Mouse (Mus musculus): Measurements from ENCODE around the gene Usp2. TPM values are rescaled to one million over a fixed set of nuclear protein-coding genes. Genes with fewer than 3 reads are reported as not detected.

The Usp2 gene
- total RNA-seq, 2 experiments from 2014 or later, result 99.3 to 120 TPM

DNA sequence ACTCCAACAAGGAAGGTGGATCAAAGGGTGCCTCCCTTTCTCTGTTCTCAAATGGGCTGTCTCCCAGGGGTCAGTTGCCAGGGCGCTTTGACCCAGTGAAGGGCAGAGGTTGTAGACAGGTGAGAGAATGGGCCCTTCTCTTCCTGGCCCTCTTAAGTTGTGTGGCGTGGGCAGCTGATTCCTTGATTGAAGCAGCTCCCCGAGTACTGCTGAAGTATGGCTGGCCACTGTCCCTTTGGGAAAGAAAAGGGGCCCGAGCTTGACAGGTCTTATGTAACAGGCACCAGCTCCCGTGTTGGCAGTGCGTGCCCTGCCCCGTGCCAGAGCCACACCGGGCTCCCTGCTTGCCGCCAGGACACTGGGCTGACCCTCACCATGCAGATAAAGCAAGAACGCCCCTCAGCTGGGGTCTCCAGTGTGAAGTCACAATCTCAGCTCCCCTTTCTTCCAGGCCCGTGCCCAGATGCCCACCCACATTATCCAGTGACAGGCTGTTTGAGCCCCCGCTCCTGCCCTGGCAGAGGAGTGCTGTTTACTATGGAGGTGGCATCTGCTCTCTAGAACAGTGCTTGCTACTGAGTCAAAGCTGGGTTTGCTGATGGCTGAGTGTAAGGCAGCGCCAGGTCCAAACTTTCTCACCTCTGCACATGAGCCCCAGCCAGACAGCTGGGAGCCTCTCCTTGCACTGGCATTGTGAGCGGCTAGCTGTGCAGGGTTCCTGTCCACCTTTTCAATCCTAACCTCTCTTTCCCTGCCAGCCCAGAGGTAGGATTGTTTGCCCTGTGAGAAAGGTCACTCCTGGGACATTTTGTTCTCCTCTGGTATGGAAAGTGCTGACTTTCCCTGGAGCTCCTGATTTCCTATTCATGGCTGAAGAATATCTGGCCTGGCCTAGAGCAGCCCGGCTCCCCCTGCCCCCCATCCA, 19.2 kb downstream of the Usp2 start:
- no peak for TF ChIP-seq CTCF (IDR thresholded peaks at IDR 0.05)
- DNase-seq (ENCODE audit: extremely low spot score in 1 of 2, low spot score in 2 of 2), result peak; percentile 59 to 70
- intact Hi-C loops (cut with DNase I), result loop anchor here (2.0 to 10.0 kb wide), 3 partner anchors 19 to 341 kb away; partner anchors contain the start of genes Nectin1, Thy1 and Usp2
- peak overlapping the region; percentile 96 for H3K27ac ChIP-seq
- H3K4me3 ChIP-seq, result peak overlapping the region; percentile 81

DNA sequence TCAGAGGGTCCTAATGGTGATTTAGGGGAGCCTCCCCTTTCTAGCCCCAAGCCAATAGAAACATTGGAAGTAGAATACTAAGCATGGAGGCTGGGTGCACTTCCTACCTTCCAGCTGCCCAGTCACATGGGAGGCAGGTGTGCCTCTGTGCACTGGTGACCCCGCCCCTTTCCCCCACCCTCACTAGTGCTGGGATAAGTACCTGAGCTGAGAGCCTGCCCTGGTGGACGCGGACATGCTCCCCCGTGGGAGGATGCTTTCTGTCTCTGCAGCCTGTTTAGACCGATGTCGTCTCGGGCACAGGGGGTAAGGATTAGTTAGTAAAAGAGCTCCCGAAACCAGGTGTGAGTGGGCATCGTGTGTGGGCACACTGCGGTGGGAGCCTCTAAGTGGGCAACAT, 20.1 kb downstream of the Usp2 start:
- intact Hi-C loops (cut with DNase I), result loop anchor here (2.0 to 10.0 kb wide), 3 partner anchors 20 to 342 kb away; partner anchors contain the start of genes Nectin1, Thy1 and Usp2
- Histone ChIP-seq H3K4me3 (peak overlapping the region; percentile 81), H3K27ac (peak overlapping the region; percentile 96)
- no peak for DNase-seq (ENCODE audit: extremely low spot score in 1 of 2, low spot score in 2 of 2)
- no peak for TF ChIP-seq CTCF (IDR thresholded peaks at IDR 0.05)

DNA sequence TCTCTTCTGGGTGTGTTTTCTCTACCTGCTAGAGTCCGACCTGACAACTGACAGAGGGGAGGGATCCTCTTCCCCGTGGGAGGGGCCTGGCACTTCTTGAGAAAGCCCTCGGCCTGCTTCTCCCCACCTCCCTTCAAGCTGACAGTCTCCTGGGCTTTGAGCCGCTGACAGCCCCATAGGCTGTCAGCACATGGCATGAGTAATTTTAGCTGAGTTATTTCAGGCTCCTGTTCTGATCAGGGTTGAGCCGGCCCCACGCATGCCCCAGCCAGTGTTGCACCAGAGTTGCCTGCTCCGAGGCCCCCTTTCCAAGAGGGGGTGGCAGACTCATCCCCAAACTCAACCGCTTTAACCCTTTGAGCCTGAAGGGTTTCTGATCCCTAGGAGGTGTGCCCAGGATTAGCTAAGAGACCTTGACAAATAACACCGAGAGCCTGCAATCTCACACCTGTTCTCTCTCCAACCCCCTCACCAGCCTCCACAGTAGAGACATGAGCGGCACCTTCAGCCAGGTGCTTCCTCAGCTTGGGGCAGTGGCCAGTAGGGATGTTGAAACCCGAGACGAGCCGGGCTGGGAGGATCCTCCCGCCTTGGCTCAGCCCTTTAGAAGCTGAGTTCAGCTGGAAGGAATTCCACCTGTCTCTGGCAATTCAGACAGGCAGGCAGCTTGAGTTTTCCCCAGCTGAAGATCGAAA, 21.1 kb downstream of the Usp2 start:
- peak in 1 of 2 experiments; percentile 69 for DNase-seq (ENCODE audit: extremely low spot score in 1 of 2, low spot score in 2 of 2)
- Histone ChIP-seq H3K27ac (peak overlapping the region; percentile 96), H3K4me3 (peak overlapping the region; percentile 81)
- no peak for TF ChIP-seq CTCF (IDR thresholded peaks at IDR 0.05)
- intact Hi-C loops (cut with DNase I), result loop anchor here (2.0 to 10.0 kb wide), 3 partner anchors 21 to 343 kb away; partner anchors contain the start of genes Nectin1, Thy1 and Usp2

DNA sequence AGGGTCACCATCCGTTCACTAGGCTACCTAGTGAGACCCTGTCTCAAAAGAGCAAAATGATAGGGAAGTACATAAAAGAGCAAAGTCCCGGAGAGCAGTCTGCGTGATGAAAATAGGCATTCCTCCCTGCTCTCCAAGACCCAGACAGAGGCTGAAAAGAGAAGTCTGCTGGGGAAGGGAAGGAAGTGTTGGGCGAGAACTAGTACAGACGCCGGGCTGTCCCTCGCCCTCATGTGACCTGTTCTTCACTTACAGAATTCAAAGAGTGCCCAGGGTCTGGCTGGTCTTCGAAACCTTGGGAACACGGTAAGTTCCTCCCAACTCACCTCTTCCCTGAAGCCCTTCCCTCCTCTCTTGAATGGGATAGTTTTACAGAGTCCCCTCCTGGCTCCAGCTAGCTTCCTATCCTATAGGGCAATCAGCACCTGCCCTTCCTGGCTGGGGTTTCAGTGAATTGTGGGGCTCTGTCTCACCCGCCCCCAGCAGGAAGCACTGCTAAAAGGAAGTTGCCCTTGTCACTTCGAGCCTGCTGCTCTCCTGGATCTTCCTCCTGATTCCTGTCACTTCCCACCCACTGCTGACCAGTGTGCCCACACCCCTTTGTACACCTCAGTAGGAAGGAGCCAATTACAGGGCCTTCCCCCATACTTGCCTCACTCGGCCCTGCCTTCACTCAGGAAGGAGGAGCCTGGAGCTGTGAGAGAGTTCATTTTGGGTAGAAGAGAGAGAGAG, 22.2 kb downstream of the Usp2 start:
- Histone ChIP-seq H3K27ac (peak overlapping the region; percentile 96), H3K4me3 (peak overlapping the region; percentile 16; the same call in 1 of the 2 replicates)
- intact Hi-C loops (cut with DNase I), result loop anchor here (10.0 kb wide), 1 partner anchor 344 kb away; the partner anchor contains the start of gene Nectin1
- no peak for TF ChIP-seq CTCF (IDR thresholded peaks at IDR 0.05)
- no peak for DNase-seq (ENCODE audit: extremely low spot score in 1 of 2, low spot score in 2 of 2)

DNA sequence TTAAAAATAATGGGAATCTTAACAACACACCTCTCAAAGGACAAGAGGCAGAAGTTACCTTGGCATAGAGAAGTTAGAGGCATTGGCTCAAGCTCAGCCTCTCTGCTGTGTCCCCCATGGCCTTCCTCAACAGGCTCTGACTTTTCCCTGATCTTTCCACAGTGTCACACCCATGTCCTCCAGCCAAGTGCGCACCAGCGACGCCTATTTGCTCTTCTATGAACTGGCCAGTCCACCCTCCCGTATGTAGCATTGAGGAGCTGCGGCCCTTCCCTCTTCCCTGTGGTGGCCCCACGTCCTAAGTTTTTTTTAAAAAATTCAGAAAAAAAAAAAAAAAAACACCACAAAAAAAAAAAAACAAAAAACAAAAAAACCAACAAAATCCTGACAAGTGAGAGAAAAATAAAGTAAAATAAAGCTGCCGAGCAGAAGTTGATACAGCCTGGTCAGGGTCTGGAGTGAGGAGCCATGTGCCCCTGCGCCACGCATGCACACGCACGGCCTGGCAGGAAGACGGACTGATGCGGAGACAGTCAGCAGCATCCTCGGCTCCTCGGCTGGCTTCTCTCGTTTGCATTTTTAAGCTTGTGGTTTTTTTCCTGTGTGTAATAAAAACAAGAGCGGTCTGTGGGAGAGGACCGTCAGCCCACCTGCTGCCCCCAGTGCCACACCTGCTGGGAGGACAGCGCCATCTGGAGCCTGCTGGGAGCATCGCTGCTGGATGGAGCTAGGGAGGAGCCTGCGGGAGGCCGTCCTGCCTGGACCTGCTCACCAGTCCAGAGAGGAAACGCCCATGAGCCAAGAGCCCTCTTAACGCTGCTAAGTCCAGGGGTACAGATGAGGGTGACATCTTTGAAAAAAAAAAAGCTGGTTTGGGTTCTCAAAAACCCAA, 27.0 kb downstream of the Usp2 start:
- peak overlapping the region; percentile 69 for H3K27ac ChIP-seq
- intact Hi-C loops (cut with DNase I), result loop anchor here (2.0 kb wide), 1 partner anchor 17 kb away; no protein-coding TSS in a partner anchor
- peak; percentile 93 for TF ChIP-seq CTCF (IDR thresholded peaks at IDR 0.05)
- no peak overlapping the region for H3K4me3 ChIP-seq
- DNase-seq (ENCODE audit: extremely low spot score in 1 of 2, low spot score in 2 of 2), result peak; percentile 79 to 94

DNA sequence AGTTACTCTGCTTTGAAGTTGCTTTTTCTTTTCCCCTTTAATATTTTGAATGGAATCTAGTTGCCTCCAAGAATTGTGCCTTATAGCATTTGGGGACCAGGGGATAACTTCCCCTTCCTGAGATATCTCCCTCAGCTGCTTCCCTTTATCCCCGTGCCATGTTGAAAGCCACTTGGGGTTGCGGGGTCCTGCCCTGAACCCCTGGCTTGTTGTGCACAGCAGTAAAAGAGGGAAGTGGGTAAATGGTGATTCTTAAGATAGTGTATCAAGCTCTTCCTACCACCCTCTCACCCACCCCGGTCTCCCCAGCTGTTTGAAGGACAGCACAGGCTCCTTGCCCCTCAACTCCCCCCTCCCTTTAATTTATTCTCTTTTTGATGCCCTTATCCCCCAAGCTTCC, 27.9 kb downstream of the Usp2 start:
- no peak for TF ChIP-seq CTCF (IDR thresholded peaks at IDR 0.05)
- no peak overlapping the region for H3K4me3 ChIP-seq
- intact Hi-C loops (cut with DNase I), result loop anchor here (2.0 to 5.0 kb wide), 2 partner anchors 18 to 112 kb away; no protein-coding TSS in a partner anchor
- no peak for DNase-seq (ENCODE audit: extremely low spot score in 1 of 2, low spot score in 2 of 2)
- no peak overlapping the region for H3K27ac ChIP-seq

DNA sequence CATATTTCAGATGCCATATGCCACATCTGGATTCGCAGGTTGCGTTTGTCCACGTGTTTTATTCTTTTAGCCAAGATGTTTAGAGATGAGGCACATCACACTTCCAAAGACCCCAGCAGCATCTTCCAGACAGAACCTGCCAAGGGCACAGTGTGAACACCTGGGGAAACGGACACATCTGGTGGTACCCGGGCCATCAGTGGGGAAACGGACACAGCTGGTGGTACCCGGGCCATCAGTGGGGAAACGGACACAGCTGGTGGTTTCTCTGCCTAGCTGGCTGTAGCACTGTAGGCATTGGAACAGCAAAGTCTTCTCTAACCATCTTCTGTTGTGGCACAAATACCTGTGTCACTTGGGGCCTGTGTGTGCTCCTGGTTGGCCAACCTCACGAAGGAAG, 29.0 kb downstream of the Usp2 start:
- Histone ChIP-seq H3K27ac (peak overlapping the region; percentile 84; the same call in 1 of the 2 replicates), H3K4me3 (no peak overlapping the region)
- TF ChIP-seq CTCF (IDR thresholded peaks at IDR 0.05), result no peak
- no peak for DNase-seq (ENCODE audit: extremely low spot score in 1 of 2, low spot score in 2 of 2)
- intact Hi-C loops (cut with DNase I), result loop anchor here (2.0 to 5.0 kb wide), 2 partner anchors 19 to 113 kb away; no protein-coding TSS in a partner anchor

DNA sequence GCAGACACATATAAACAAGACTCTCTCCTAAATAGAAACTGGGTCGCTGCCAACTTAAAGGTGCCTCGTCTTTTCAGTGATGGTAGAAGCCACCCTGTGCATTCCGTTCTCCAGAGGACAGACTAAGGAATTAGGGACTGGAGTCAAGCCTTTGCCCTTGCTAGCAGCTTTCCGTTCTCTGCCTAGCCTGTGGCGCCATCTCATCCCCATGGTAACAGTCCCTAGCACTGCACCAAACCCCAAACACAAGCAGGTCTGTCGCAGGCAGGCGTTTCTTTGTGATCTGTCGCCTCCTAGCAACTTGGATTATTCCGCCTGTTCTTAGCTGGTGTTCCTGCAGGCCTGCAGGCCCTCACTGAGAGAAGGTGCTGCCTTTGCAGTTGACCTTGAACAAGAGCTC, 29.7 kb downstream of the Usp2 start:
- DNase-seq (ENCODE audit: extremely low spot score in 1 of 2, low spot score in 2 of 2), result peak in 1 of 2 experiments; percentile 55
- TF ChIP-seq CTCF (IDR thresholded peaks at IDR 0.05), result no peak
- intact Hi-C loops (cut with DNase I), result loop anchor here (5.0 kb wide), 1 partner anchor 114 kb away; no protein-coding TSS in a partner anchor
- no peak overlapping the region for H3K4me3 ChIP-seq
- peak overlapping the region; percentile 84 for H3K27ac ChIP-seq

DNA sequence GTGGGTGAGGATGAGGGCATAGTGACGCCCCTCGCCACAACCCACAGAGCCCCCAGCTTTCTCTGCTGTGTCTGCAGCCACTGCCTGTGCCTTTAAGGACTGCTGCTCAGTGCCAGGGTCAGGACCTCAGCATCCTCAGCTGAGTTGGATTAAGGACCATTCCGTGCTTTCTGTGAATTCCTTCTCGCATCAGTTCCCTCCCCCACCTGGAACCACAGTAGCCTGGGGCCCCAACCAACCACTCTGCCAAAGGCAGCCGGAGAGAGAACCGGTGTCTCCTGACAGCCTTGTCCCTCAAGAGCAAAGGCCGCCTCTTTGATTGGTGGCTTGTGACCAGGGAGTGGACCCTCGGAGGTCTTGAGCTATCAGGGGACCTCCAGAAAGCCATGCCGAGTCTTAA, 34.7 kb downstream of the Usp2 start, which contains the start of gene Mfrp:
Mfrp (plus strand) TSS at position 240 of the 400 bp plus-strand sequence.
- H3K27ac ChIP-seq, result no peak within 1 kb of the TSS
- no peak within 1 kb of the TSS for H3K4me3 ChIP-seq
- no peak for DNase-seq (ENCODE audit: extremely low spot score in 1 of 2, low spot score in 2 of 2)
- intact Hi-C loops (cut with DNase I), result no loop called here
- TF ChIP-seq CTCF (IDR thresholded peaks at IDR 0.05), result no peak

DNA sequence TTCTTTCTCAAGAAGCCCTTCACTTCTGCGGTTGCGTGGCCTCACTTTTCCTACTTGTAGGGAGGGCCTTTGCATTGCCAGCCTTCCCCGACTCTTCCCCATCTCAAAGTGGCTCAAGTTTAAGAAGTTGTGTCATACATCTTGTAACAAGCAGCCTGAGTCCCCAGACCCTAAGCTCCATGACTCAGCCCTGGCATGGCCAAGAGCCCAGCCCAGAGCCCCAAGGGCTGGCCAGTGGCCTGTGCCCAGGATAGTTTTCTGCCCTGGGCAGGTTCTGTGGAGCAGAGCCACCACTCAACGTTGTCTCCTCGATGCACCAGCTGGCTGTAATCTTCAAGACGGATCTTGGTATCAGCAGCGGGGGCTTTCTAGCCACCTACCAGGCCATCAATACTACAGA, 38.1 kb downstream of the Usp2 start:
- TF ChIP-seq CTCF (IDR thresholded peaks at IDR 0.05), result no peak

More for the DNA sequence above, 38.1 kb downstream of the Usp2 start:
- DNase-seq (ENCODE audit: extremely low spot score in 1 of 2, low spot score in 2 of 2), result no peak
- intact Hi-C loops (cut with DNase I), result loop anchor here (5.0 kb wide), 1 partner anchor 38 kb away; the partner anchor contains the start of gene Usp2
- Histone ChIP-seq H3K4me3 (no peak overlapping the region), H3K27ac (no peak overlapping the region)

All from left cerebral cortex, adult 2 months (tissue).